Mouse (Mus musculus): ENCODE measurements at regions not wholly inside any gene's neighbourhood (a gene's known extent, or its start where the extent isn't known, plus 50 kb on each side); places are given as distances from the start of the nearest gene placed in this dataset.

- TF ChIP-seq CTCF (IDR thresholded peaks at IDR 0.05; ENCODE audit: extremely low read depth, insufficient read depth, insufficient read length, insufficient replicate concordance) (no peak), POLR2A (IDR thresholded peaks at IDR 0.05; ENCODE audit: low read depth, low read length) (no peak)
These were observed 137.0 kb upstream of the Btg1 start for GRCm38 (mm10) chr10:96479786-96480185.

All from spleen, adult 2 months (tissue).